Mouse (Mus musculus) T-helper 1 cell (primary cell): ENCODE results near the gene Cdcp1.

Experiments used
- in situ Hi-C: fragments of 300-600 bp; cut with MboI, MseI; formaldehyde crosslinking; loops from one replicate; pipeline ENCODE4 v1.15.1; 2025; ENCODE audit warnings: high pct_unique_total_duplicates

Gene Cdcp1

GRCm38 (mm10) chr9:123215621-123216440 lies at the start of gene Cdcp1:
TSS of gene Cdcp1 (minus strand) at chr9:123216038.
- in situ Hi-C loops, result loop anchor here (5.0 kb wide), 1 partner anchor 1041 kb away; no protein-coding TSS in a partner anchor

DNA sequence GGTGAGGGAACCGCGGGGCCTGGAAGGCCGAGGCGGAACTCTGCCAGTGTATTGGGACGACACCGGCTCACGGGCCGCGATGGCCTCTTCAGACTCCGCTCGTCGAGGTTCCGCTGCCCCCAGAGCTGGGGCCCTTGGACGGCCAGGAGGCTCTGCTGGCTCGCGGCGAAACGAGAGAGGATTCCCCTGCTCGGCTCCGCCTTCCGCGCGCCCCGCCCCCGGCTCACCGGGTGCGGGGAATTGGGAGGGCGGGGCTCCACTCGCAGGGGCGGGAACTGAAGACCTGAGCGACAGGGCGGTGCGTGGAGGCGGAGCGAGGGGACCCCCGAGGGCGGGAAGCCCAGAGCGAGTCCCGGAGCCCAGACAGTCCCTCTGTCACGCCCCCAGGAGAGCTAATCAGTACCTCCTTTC lies 44.8 kb upstream of the Cdcp1 start, which contains the start of gene Tmem158:
TSS of gene Tmem158 (minus strand) at position 154 of the 411 bp plus-strand sequence.
- in situ Hi-C loops, result no loop called here

DNA sequence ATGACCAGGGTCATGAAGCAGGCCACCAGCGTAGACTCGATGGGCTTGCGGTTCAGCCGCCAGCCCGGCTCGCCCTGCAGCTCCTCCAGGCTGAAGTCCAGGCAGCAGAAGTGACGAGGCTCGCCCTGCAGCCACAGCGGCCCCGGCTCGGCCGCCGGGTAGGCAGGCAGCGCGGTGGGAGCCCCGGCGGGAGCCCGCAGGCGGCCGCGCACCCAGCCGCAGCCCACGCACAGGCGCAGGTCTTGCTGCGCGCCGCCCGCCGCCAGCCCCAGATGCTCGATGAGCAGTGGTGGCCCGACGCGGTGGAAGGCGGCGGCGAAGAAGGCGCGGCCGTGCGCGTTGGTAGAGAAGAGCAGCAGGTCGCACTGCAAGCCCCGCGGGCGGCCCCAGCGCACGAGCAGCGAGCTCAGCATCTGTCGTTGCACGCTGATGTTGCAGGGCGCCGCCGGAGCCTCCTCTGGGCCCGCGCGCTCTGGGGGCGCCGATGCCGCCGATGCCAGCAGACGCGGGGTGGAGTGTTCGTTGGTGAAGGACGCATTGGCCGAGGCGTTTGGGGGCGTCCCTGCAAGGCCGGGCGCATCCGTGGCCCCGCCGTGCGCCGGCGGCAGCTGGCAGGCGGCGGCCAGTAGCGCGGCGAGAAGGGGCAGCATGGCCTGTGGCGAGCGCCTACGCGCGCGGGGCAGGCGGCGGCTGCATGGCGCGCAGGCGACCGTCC lies 44.2 kb upstream of the Cdcp1 start:
- in situ Hi-C loops, result loop anchor here (5.0 kb wide), 1 partner anchor 107 kb away; the partner anchor contains the start of gene Lars2

DNA sequence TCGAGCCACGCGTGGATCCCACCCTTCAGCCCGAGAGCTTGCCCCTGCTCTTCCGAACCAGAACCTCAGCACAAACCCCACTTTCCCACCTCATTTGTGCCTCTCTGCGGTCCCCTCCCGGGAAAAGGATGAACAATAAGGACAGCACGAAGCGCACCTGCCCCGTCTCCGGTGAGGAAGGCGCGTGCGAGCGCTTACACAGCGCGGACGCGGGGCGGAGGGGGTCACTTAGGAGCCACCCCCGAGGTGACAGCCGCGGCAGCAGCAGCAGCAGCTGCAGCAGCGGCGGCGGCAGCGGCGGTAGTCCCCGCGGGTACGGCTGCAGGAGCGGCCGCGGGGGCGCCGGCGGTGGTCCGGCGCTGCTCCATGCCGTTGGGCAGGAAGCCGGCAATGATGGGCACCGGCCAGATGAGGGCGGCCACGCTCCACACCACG lies 43.6 kb upstream of the Cdcp1 start:
- in situ Hi-C loops, result loop anchor here (5.0 kb wide), 1 partner anchor 108 kb away; the partner anchor contains the start of gene Lars2

- in situ Hi-C loops, result loop anchor here (5.0 kb wide), 1 partner anchor 109 kb away; the partner anchor contains the start of gene Lars2
Observed at GRCm38 (mm10) chr9:123258796-123259195, 43.0 kb upstream of the Cdcp1 start.

DNA sequence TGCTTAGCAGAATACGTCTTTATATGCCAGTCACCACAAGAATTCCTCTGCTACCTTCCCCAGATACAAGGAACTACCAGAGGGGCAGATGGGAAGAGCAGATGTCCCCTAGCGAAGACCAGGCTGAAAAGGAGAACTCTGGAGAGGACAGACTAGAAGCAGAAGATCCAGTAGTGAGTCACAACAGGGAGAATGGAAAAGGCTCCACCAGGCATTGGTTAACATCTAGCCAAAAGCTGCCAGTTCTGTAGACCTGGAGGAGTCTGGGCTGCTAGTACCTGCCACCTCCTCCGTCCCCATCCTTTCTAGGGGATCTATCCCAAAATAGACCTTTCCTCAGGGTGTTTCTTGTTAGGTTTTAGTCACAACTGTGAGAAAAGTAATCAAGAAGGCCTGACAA lies 39.9 kb upstream of the Cdcp1 start:
- in situ Hi-C loops, result loop anchor here (5.0 kb wide), 1 partner anchor 112 kb away; the partner anchor contains the start of gene Lars2

DNA sequence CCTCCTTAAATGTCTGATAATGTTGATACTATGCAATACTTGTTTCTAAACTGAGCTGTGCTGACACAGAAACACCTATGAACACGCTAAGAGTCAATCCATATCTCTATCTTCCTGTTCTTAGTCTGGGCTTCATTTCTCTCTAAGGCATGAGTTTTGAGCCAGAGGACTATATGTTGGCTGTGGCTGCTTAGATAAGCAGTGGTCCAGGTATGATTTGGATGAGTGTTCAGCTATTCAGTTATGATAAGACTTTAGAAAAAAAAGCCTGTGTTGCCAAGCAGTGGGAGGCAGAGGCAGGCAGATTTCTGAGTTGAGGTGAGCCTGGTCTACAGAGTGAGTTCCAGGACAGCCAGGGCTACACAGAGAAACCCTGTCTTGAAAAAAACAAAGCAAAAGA lies 32.2 kb upstream of the Cdcp1 start:
- in situ Hi-C loops, result loop anchor here (10.0 kb wide), 1 partner anchor 277 kb away; the partner anchor contains the start of gene Sacm1l

DNA sequence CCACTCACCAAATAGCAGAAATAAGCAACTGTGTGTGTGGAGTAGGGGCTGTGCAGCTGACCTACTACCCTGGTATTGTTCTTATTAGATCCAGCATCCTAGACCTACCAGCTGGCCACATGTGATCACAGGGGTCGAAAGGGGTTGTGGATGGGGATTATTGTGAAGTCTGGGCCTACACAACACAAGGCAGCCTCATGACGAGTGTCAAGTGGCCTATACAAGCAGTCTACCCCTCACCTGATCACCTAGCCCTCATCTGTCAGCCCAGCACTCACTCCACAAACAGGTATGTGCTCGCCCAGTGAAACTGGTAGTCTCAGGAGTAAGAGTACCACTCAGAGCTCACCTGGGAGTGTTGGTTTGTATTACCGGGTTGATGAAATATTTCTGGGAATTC lies 29.3 kb upstream of the Cdcp1 start:
- in situ Hi-C loops, result loop anchor here (10.0 kb wide), 1 partner anchor 280 kb away; the partner anchor contains the start of gene Sacm1l

GRCm38 (mm10) chr9:123243988-123244387 lies 28.1 kb upstream of the Cdcp1 start:
- in situ Hi-C loops, result loop anchor here (10.0 kb wide), 1 partner anchor 281 kb away; the partner anchor contains the start of gene Sacm1l

- in situ Hi-C loops, result loop anchor here (10.0 kb wide), 1 partner anchor 284 kb away; the partner anchor contains the start of gene Sacm1l
Observed at GRCm38 (mm10) chr9:123241191-123241590, 25.4 kb upstream of the Cdcp1 start.

DNA sequence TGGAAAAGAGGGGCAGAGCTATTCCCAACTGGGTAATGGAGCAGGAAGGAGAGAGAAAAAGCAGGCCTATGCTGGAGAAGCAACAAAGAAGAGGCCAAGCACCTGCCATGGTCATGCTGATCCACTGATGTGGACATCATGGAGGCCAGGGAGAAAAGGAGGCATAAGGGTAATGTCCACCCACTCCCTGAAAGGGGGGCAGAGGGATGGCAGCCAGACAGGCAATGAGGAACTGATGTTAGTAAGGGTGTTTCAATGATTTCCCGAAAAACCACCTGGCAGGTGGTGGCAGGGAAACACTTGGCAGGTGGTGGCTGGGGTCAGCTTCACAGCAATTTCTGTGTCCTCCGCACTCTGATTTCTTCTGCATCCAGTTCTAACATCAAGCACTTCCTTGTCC lies 24.9 kb upstream of the Cdcp1 start:
- in situ Hi-C loops, result loop anchor here (10.0 kb wide), 1 partner anchor 284 kb away; the partner anchor contains the start of gene Sacm1l

DNA sequence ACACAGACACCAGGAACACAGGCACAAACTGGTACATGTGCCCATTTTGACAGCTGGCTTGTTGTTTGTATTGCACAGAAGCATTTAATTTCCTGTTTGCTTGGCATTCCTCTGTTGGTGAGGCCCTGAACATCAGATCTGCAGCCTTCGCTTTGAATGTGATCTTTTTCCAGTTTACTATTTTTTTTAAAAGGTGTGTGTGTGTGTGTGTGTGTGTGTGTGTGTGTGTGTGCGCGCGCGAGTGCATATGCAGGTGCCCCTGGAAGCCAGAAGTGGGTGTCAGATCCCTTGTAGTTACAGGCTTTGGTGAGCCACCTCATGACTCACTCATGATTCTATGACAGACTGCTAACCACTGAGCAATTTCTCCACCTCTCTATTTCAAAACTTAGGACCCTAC lies 24.4 kb upstream of the Cdcp1 start:
- in situ Hi-C loops, result loop anchor here (10.0 kb wide), 1 partner anchor 285 kb away; the partner anchor contains the start of gene Sacm1l

DNA sequence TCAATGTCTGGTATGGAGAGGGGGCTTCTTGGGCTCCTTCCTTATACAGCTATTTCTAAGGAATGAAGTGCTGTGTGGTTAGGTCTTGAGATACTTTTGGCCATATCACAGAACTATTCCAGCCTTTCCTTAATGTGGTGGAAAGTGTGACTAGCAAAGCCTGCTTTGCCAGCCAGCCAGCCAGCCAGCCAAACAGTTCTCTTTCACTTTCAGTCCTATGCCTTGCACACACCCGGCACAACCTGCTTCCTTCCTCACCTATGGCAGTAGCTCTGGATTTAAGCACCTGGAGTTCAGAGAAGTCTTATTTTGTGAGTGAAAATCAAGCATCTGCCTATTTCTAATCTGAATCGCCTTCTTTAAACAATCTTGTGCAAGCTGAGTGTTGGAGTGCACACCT lies 23.8 kb upstream of the Cdcp1 start:
- in situ Hi-C loops, result loop anchor here (10.0 kb wide), 1 partner anchor 285 kb away; the partner anchor contains the start of gene Sacm1l

GRCm38 (mm10) chr9:123238256-123239045 lies 22.6 kb upstream of the Cdcp1 start:
- in situ Hi-C loops, result no loop called here

GRCm38 (mm10) chr9:123237739-123238138 lies 21.9 kb upstream of the Cdcp1 start:
- in situ Hi-C loops, result no loop called here

- in situ Hi-C loops, result no loop called here
Observed at GRCm38 (mm10) chr9:123235621-123236020, 19.8 kb upstream of the Cdcp1 start.

GRCm38 (mm10) chr9:123229826-123230225 lies 14.0 kb upstream of the Cdcp1 start:
- in situ Hi-C loops, result no loop called here

- in situ Hi-C loops, result no loop called here
Observed at GRCm38 (mm10) chr9:123228671-123229070, 12.8 kb upstream of the Cdcp1 start.

- in situ Hi-C loops, result no loop called here
Observed at GRCm38 (mm10) chr9:123227106-123227750, 11.4 kb upstream of the Cdcp1 start.

DNA sequence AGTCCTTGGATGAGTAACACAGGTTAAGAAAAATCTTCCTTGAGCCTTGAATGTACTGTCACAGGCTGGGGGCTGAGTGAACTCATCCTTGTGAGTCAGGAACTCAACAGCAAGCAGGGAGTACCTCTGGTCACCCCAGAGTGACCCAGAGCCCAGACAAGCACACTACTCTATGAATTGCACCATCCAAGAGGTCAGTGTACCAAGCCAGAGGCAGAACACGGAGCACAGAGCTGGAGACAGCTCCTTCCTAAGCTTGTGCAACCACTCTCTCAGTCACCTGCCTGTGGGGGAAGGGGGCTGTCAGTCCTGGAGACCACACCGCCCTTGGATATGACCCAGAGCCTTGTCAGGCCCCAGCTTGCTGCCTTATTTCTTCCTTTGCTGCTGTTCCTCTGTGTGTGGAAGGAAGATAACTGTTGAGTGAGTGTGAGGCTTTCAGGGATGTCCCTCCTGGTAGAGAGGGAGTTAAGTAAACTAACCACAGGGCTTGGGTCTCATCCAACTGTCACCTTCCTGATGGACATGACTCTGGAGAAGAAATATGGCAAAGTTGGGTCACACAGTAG lies 9.1 kb upstream of the Cdcp1 start:
- in situ Hi-C loops, result no loop called here
